Mouse (Mus musculus): ENCODE measurements at regions not wholly inside any gene's neighbourhood (a gene's known extent, or its start where the extent isn't known, plus 50 kb on each side); places are given as distances from the start of the nearest gene placed in this dataset.
A peak's percentile ranks its signal among the peaks of the same experiment; 100 is the strongest.

GRCm38 (mm10) chr5:73937799-73938198 is 130.4 kb downstream of the Usp46 start:
- peak in 1 of 2 experiments; percentile 49 for DNase-seq

GRCm38 (mm10) chr5:73938450-73938849 is 129.8 kb downstream of the Usp46 start:
- no peak for DNase-seq

GRCm38 (mm10) chr5:73942950-73943349 is 125.3 kb downstream of the Usp46 start:
- DNase-seq: no peak

GRCm38 (mm10) chr5:73945671-73946070 is 122.6 kb downstream of the Usp46 start:
- DNase-seq: no peak

DNA sequence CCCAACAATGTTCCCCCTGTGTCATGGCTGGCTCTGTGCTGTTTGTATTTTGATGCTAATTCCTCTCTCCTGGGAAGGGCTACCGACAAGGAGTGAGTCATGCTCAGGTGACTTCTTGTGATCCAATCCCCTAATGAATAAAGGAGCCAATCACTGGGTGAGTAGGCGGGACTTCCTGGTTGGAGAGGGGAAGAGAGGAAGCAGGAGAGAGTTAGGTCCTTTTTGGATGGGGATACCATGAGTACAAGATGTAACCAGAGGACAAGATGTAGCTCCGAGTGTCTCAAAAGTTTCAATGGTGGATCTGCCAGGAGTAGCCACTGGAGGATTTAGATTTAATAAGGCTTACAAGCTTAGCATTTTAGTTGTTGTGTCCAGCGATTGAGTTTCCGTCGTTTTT is 122.1 kb downstream of the Usp46 start:
- no peak for DNase-seq

DNA sequence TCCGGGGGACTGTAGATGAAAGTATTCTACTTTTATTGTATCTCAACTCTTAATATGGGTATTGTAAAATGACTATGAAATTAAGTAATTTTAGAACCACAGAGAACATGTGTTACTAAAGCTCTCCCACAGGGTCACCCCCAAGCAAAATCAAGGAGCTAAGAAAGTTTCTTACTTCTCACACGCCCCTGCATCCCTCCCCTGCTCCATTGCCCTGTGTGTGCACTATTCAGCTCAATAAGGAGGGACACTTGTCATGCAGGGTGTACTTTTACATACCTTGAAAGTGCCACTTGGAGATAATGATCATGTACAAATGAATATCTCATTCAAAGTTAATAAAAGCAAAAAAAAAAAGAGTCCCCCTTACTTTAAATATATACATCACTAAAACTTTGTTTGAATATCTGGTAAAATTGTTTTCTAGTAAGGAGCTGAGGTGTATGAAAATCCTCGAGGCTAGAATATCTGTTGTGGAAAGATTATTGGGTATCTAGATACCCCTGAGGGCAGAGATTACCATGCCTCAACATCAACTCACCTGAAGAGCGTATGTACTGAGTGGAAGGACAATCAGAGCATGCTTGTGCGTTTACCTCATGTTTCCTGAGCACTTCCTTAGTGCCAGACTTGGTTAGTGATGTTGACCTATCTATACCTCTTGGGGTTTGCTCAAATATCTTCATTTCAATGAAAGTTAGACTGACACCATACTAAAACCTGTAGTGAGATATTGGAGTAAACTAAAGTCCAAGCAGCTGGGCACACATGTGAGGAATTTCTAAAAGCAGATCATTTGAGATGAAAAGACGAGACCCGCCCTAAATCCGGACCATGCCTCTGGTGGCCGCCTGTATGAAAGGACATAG is 120.0 kb downstream of the Usp46 start:
- no peak for DNase-seq
